Comparison of ENCODE assay signal across 30 mouse cellular contexts in genomic region chr1:188656121-188656520, GRCm38 (mm10).
DNase-seq lines count a peak whose midpoint lies in the region; ATAC-seq lines count a peak whose summit lies in the region.
"Had no signal": no experiment of that assay in that cellular context is flagged by ENCODE, and none has a peak within 500 bp of the region (broad histone marks: within the 10 kb centered on the region; RNA-seq: fewer than 3 reads in every experiment).

No protein-coding gene starts in this region.

- no peaks in the 10 kb centered on the region for H3K36me3 ChIP-seq in hindbrain, embryonic 14.5 days (replicated peaks; ENCODE audit: control insufficient read depth, insufficient read depth)
- no peaks in the 10 kb centered on the region for H3K36me3 ChIP-seq in hindbrain, embryonic 10.5 days
- H3K36me3 ChIP-seq in midbrain, embryonic 10.5 days: no peaks in the 10 kb centered on the region
- no peaks in the 10 kb centered on the region for H3K36me3 ChIP-seq in midbrain, embryonic 13.5 days
- H3K36me3 ChIP-seq in midbrain, embryonic 16.5 days (ENCODE audit: control insufficient read depth, insufficient read depth, low read length): no peaks in the 10 kb centered on the region
- H3K36me3 ChIP-seq: embryonic facial prominence, embryonic 10.5 days; embryonic facial prominence, embryonic 13.5 days; forebrain, embryonic 12.5 days; forebrain, embryonic 15.5 days; G1E; heart, embryonic 13.5 days; hindbrain, embryonic 12.5 days had no signal

- H3K9ac ChIP-seq in hindbrain, embryonic 14.5 days: no peak overlapping the region
- no peak overlapping the region for H3K9ac ChIP-seq in midbrain, embryonic 13.5 days (replicated peaks)
- H3K9ac ChIP-seq in midbrain, embryonic 16.5 days (ENCODE audit: low read depth, low read length): no peak overlapping the region
- H3K9ac ChIP-seq: embryonic facial prominence, embryonic 13.5 days; forebrain, embryonic 12.5 days; forebrain, embryonic 15.5 days; heart, embryonic 13.5 days; hindbrain, embryonic 12.5 days had no signal

- DNase-seq in hindbrain, embryonic 14.5 days (ENCODE audit: low spot score): no peak
- DNase-seq in hindbrain, embryonic 10.5 days (ENCODE audit: low spot score): no peak
- peak; percentile 22 for DNase-seq in midbrain, embryonic 10.5 days (ENCODE audit: low spot score)
- no peak for DNase-seq in lung, postnatal 10 days
- DNase-seq in gastrocnemius, adult 8-10 months (ENCODE audit: low spot score in 2 of 2): no peak
- no peak for DNase-seq in yolk sac, embryonic 10.5 days (ENCODE audit: low spot score)
- DNase-seq: adrenal gland, postnatal 10 days; adrenal gland, postnatal 36 days; B cell, adult 2 months; cerebellum, adult 11-12 months; cerebellum, adult 8-10 months; cerebellum, postnatal 36 days; embryo, embryonic 11 days; gastrocnemius, postnatal 14 days; heart, adult 18-20 months; heart, postnatal 14 days; heart, postnatal 4 days had no signal

- H3K4me1 ChIP-seq in hindbrain, embryonic 14.5 days (replicated peaks; ENCODE audit: control insufficient read depth, insufficient read depth, low read length): peaks cover 13% of the 10 kb centered on the region
- peaks cover 36% of the 10 kb centered on the region for H3K4me1 ChIP-seq in hindbrain, embryonic 10.5 days (replicated peaks)
- peaks cover 54% of the 10 kb centered on the region for H3K4me1 ChIP-seq in midbrain, embryonic 10.5 days
- H3K4me1 ChIP-seq in midbrain, embryonic 13.5 days (replicated peaks): peaks cover 30% of the 10 kb centered on the region
- H3K4me1 ChIP-seq in midbrain, embryonic 16.5 days (ENCODE audit: control insufficient read depth, insufficient read depth, low read length): peaks cover 12% of the 10 kb centered on the region

- H3K9me3 ChIP-seq in hindbrain, embryonic 14.5 days (ENCODE audit: control insufficient read depth, low read length): no peaks in the 10 kb centered on the region
- H3K9me3 ChIP-seq in hindbrain, embryonic 10.5 days: no peaks in the 10 kb centered on the region
- H3K9me3 ChIP-seq in midbrain, embryonic 10.5 days (replicated peaks): no peaks in the 10 kb centered on the region
- no peaks in the 10 kb centered on the region for H3K9me3 ChIP-seq in midbrain, embryonic 13.5 days
- H3K9me3 ChIP-seq in midbrain, embryonic 16.5 days (replicated peaks; ENCODE audit: control insufficient read depth, low read length, poor library complexity, severe bottlenecking): no peaks in the 10 kb centered on the region
- H3K9me3 ChIP-seq: embryonic facial prominence, embryonic 10.5 days; embryonic facial prominence, embryonic 13.5 days; forebrain, embryonic 12.5 days; forebrain, embryonic 15.5 days; heart, embryonic 13.5 days; hindbrain, embryonic 12.5 days had no signal

- no peaks in the 10 kb centered on the region; the same call in 1 of the 2 replicates for H3K27me3 ChIP-seq in hindbrain, embryonic 14.5 days (ENCODE audit: control insufficient read depth, insufficient read depth, low read length)
- H3K27me3 ChIP-seq in hindbrain, embryonic 10.5 days (ENCODE audit: insufficient read depth, poor library complexity, severe bottlenecking): 0 out of 2 replicates have a peak, but pooled peaks cover 6% of the 10 kb centered on the region
- H3K27me3 ChIP-seq in midbrain, embryonic 10.5 days (ENCODE audit: low read depth, poor library complexity, severe bottlenecking): peaks cover 20% of the 10 kb centered on the region
- H3K27me3 ChIP-seq in midbrain, embryonic 13.5 days: peaks cover 11% of the 10 kb centered on the region
- H3K27me3 ChIP-seq in midbrain, embryonic 16.5 days (ENCODE audit: control insufficient read depth, insufficient read depth, low read depth, low read length): no peaks in the 10 kb centered on the region
- H3K27me3 ChIP-seq: CH12.LX; forebrain, embryonic 12.5 days; forebrain, embryonic 15.5 days; heart, embryonic 13.5 days; hindbrain, embryonic 12.5 days had no signal

- H3K4me2 ChIP-seq in hindbrain, embryonic 14.5 days (replicated peaks): 0 out of 2 replicates have a peak overlapping the region, but pooled peaks have one; percentile 1
- H3K4me2 ChIP-seq in midbrain, embryonic 13.5 days (replicated peaks): peak overlapping the region; percentile 26
- peak overlapping the region; percentile 40 for H3K4me2 ChIP-seq in midbrain, embryonic 16.5 days (ENCODE audit: low read length)
- H3K4me2 ChIP-seq: embryonic facial prominence, embryonic 13.5 days; forebrain, embryonic 12.5 days; forebrain, embryonic 15.5 days; heart, embryonic 13.5 days; hindbrain, embryonic 12.5 days had no signal

- no peak for ATAC-seq in hindbrain, embryonic 14.5 days (ENCODE audit: low FRiP score)
- ATAC-seq in midbrain, embryonic 13.5 days: no peak
- ATAC-seq in midbrain, embryonic 16.5 days: no peak
- ATAC-seq: forebrain, embryonic 15.5 days; hindbrain, embryonic 16.5 days; Patski had no signal

- WGBS in hindbrain, embryonic 14.5 days: 53% methylated on average over 12 of the region's 12 CpGs
- 66% methylated on average over 12 of the region's 12 CpGs for WGBS in hindbrain, embryonic 10.5 days
- WGBS in midbrain, embryonic 10.5 days: 40% methylated on average over 12 of the region's 12 CpGs
- WGBS in midbrain, embryonic 13.5 days: 14% methylated on average over 12 of the region's 12 CpGs
- WGBS in midbrain, embryonic 16.5 days: 17% methylated on average over 12 of the region's 12 CpGs

- H3K27ac ChIP-seq in hindbrain, embryonic 14.5 days: no peak overlapping the region
- no peak overlapping the region for H3K27ac ChIP-seq in hindbrain, embryonic 10.5 days
- peak overlapping the region; percentile 55; the same call in 1 of the 2 replicates for H3K27ac ChIP-seq in midbrain, embryonic 10.5 days (replicated peaks)
- no peak overlapping the region for H3K27ac ChIP-seq in midbrain, embryonic 13.5 days
- no peak overlapping the region for H3K27ac ChIP-seq in midbrain, embryonic 16.5 days (ENCODE audit: low read length)
- H3K27ac ChIP-seq: embryonic facial prominence, embryonic 10.5 days; embryonic facial prominence, embryonic 13.5 days; forebrain, embryonic 12.5 days; forebrain, embryonic 15.5 days; heart, embryonic 13.5 days; hindbrain, embryonic 12.5 days had no signal

- no peak overlapping the region for H3K4me3 ChIP-seq in hindbrain, embryonic 14.5 days (replicated peaks; ENCODE audit: low read length)
- no peak overlapping the region for H3K4me3 ChIP-seq in hindbrain, embryonic 10.5 days
- H3K4me3 ChIP-seq in midbrain, embryonic 10.5 days: peak overlapping the region; percentile 4; the same call in 1 of the 2 replicates
- no peak overlapping the region for H3K4me3 ChIP-seq in midbrain, embryonic 13.5 days (replicated peaks)
- no peak overlapping the region for H3K4me3 ChIP-seq in midbrain, embryonic 16.5 days (ENCODE audit: low read depth, low read length)
- H3K4me3 ChIP-seq: embryonic facial prominence, embryonic 10.5 days; embryonic facial prominence, embryonic 13.5 days; erythroblast, embryonic 14.5 days; forebrain, embryonic 12.5 days; forebrain, embryonic 15.5 days; heart, embryonic 13.5 days; hindbrain, embryonic 12.5 days had no signal
